In genomic region chr11:94513452-94513851, GRCm38 (mm10) we compare ENCODE assay signal across 22 mouse cellular contexts. TPM values are rescaled to one million over a fixed set of nuclear protein-coding genes. Genes with fewer than 3 reads are reported as not detected.
DNase-seq lines count a peak whose midpoint lies in the region; ATAC-seq and TF ChIP-seq lines count a peak whose summit lies in the region.
"Had no signal": no experiment of that assay in that cellular context is flagged by ENCODE, and none has a peak within 500 bp of the region (broad histone marks: within the 10 kb centered on the region; RNA-seq: fewer than 3 reads in every experiment).

No protein-coding gene starts in this region.

- peaks cover 5% of the 10 kb centered on the region; the same call in 1 of the 2 replicates for H3K4me1 ChIP-seq in kidney, postnatal 0 days (replicated peaks; ENCODE audit: insufficient read depth, low read length)
- H3K4me1 ChIP-seq in lung, embryonic 16.5 days (replicated peaks; ENCODE audit: control insufficient read depth, insufficient read depth, low read length) = no peaks in the 10 kb centered on the region
- H3K4me1 ChIP-seq in stomach, embryonic 15.5 days = 0 out of 2 replicates have a peak, but pooled peaks cover 2% of the 10 kb centered on the region
- H3K4me1 ChIP-seq: embryonic facial prominence, embryonic 12.5 days; forebrain, embryonic 13.5 days; hindbrain, embryonic 13.5 days had no signal

- peak; percentile 46 for DNase-seq in kidney, postnatal 0 days (ENCODE audit: low spot score)
- no peak for DNase-seq in kidney, adult 11 months
- no peak for DNase-seq in lung, postnatal 25 days (ENCODE audit: low spot score)
- DNase-seq in retina, embryonic 14.5 days (ENCODE audit: low spot score) = no peak
- DNase-seq: adrenal gland, adult 8-10 months; adrenal gland, postnatal 36 days; cerebellum, adult 11 months; cerebellum, adult 8-10 months; cerebellum, postnatal 14 days; embryo, embryonic 11 days; forebrain, postnatal 0 days; heart, adult 18-20 months; heart, postnatal 10 days; heart, postnatal 4 days had no signal

- ATAC-seq in kidney, postnatal 0 days (replicated peaks; ENCODE audit: low FRiP score, low read depth) = no peak
- peak; percentile 23; the same call in 1 of the 2 replicates for ATAC-seq in lung, embryonic 16.5 days (ENCODE audit: low read depth)
- peak; percentile 39; the same call in 1 of the 2 replicates for ATAC-seq in stomach, embryonic 15.5 days (ENCODE audit: insufficient read depth, low FRiP score, low read depth)
- ATAC-seq: forebrain, embryonic 13.5 days; forebrain, postnatal 0 days; hindbrain, postnatal 0 days had no signal

- H3K9ac ChIP-seq in kidney, postnatal 0 days (ENCODE audit: low read depth, low read length) = no peak overlapping the region
- no peak overlapping the region for H3K9ac ChIP-seq in lung, embryonic 16.5 days (ENCODE audit: low read length)
- H3K9ac ChIP-seq in stomach, embryonic 15.5 days = no peak overlapping the region
- H3K9ac ChIP-seq: embryonic facial prominence, embryonic 12.5 days; forebrain, embryonic 13.5 days; forebrain, postnatal 0 days; hindbrain, embryonic 13.5 days had no signal

- H3K9me3 ChIP-seq in kidney, postnatal 0 days (replicated peaks; ENCODE audit: low read length) = no peaks in the 10 kb centered on the region
- H3K9me3 ChIP-seq in lung, embryonic 16.5 days (ENCODE audit: control insufficient read depth, low read length) = no peaks in the 10 kb centered on the region
- no peaks in the 10 kb centered on the region for H3K9me3 ChIP-seq in stomach, embryonic 15.5 days
- H3K9me3 ChIP-seq: forebrain, embryonic 13.5 days; heart, embryonic 10.5 days; hindbrain, embryonic 13.5 days had no signal

- no peak overlapping the region for H3K4me2 ChIP-seq in kidney, postnatal 0 days (ENCODE audit: low read length)
- H3K4me2 ChIP-seq in lung, embryonic 16.5 days (ENCODE audit: low read depth, low read length) = no peak overlapping the region
- H3K4me2 ChIP-seq in stomach, embryonic 15.5 days = no peak overlapping the region
- H3K4me2 ChIP-seq: embryonic facial prominence, embryonic 12.5 days; forebrain, embryonic 13.5 days; hindbrain, embryonic 13.5 days had no signal

- H3K27ac ChIP-seq in kidney, postnatal 0 days = no peak overlapping the region
- no peak overlapping the region for H3K27ac ChIP-seq in lung, embryonic 16.5 days (ENCODE audit: low read length)
- no peak overlapping the region for H3K27ac ChIP-seq in stomach, embryonic 15.5 days
- H3K27ac ChIP-seq: embryonic facial prominence, embryonic 12.5 days; forebrain, embryonic 13.5 days; hindbrain, embryonic 13.5 days; hindbrain, postnatal 0 days had no signal

- H3K27me3 ChIP-seq in kidney, postnatal 0 days (ENCODE audit: insufficient read depth, low read length) = no peaks in the 10 kb centered on the region
- no peaks in the 10 kb centered on the region for H3K27me3 ChIP-seq in lung, embryonic 16.5 days (ENCODE audit: control insufficient read depth, insufficient read depth, low read depth, low read length)
- no peaks in the 10 kb centered on the region for H3K27me3 ChIP-seq in stomach, embryonic 15.5 days (replicated peaks)
- H3K27me3 ChIP-seq: embryonic facial prominence, embryonic 12.5 days; forebrain, embryonic 13.5 days; hindbrain, embryonic 13.5 days had no signal

- whole genome bisulfite sequencing in kidney, postnatal 0 days = 46% methylated on average over 9 of the region's 9 CpGs
- WGBS in lung, embryonic 16.5 days = 22% methylated on average over 9 of the region's 9 CpGs
- WGBS in stomach, embryonic 15.5 days = 34% methylated on average over 9 of the region's 9 CpGs

- H3K36me3 ChIP-seq in kidney, postnatal 0 days (ENCODE audit: insufficient read depth, low read length) = no peaks in the 10 kb centered on the region
- H3K36me3 ChIP-seq in lung, embryonic 16.5 days (ENCODE audit: control insufficient read depth, insufficient read depth, low read length) = no peaks in the 10 kb centered on the region
- no peaks in the 10 kb centered on the region for H3K36me3 ChIP-seq in stomach, embryonic 15.5 days
- H3K36me3 ChIP-seq: embryonic facial prominence, embryonic 12.5 days had no signal

- H3K4me3 ChIP-seq in kidney, postnatal 0 days (replicated peaks; ENCODE audit: low read depth, low read length) = no peak overlapping the region
- no peak overlapping the region for H3K4me3 ChIP-seq in lung, embryonic 16.5 days (ENCODE audit: low read length)
- H3K4me3 ChIP-seq in stomach, embryonic 15.5 days (replicated peaks) = no peak overlapping the region
- H3K4me3 ChIP-seq: embryonic facial prominence, embryonic 12.5 days; forebrain, embryonic 13.5 days; heart, embryonic 10.5 days; hindbrain, embryonic 13.5 days had no signal

- no peak for TF ChIP-seq CTCF in kidney, postnatal 0 days (IDR thresholded peaks at IDR 0.05; ENCODE audit: low read depth)

RNA-seq across cellular contexts. Expression of gene Mycbpap, which starts 8.1 kb away (rescaled TPM):
- 3.2 and 3.5 TPM in 2 replicates for polyA plus RNA-seq in kidney, postnatal 0 days (2015; fragmentation: Nextera tagmentation; extraction: Ambion mirVana)
- polyA plus RNA-seq in lung, embryonic 16.5 days (2015; fragmentation: Nextera tagmentation; extraction: Ambion mirVana) = 8.4 and 8.7 TPM in 2 replicates
- polyA plus RNA-seq in stomach, embryonic 15.5 days (2015; fragmentation: Nextera tagmentation; extraction: Ambion mirVana) = 1.9 and 2.7 TPM in 2 replicates

RNA-seq across cellular contexts. Expression of gene Epn3, which starts 13.7 kb away (rescaled TPM):
- polyA plus RNA-seq in kidney, postnatal 0 days (2015; fragmentation: Nextera tagmentation; extraction: Ambion mirVana) = 34.7 and 37.5 TPM in 2 replicates
- 18.5 and 19.2 TPM in 2 replicates for polyA plus RNA-seq in lung, embryonic 16.5 days (2015; fragmentation: Nextera tagmentation; extraction: Ambion mirVana)
- 12.0 and 12.4 TPM in 2 replicates for polyA plus RNA-seq in stomach, embryonic 15.5 days (2015; fragmentation: Nextera tagmentation; extraction: Ambion mirVana)

RNA-seq across cellular contexts. Expression of gene Spata20, which starts 27.5 kb away (rescaled TPM):
- 0.40 TPM in 1 of 2 replicates, not detected in the other for polyA plus RNA-seq in kidney, postnatal 0 days (2015; fragmentation: Nextera tagmentation; extraction: Ambion mirVana)
- polyA plus RNA-seq in lung, embryonic 16.5 days (2015; fragmentation: Nextera tagmentation; extraction: Ambion mirVana) = 0.08 TPM in 1 of 2 replicates, not detected in the other
- 0.17 and 0.45 TPM in 2 replicates for polyA plus RNA-seq in stomach, embryonic 15.5 days (2015; fragmentation: Nextera tagmentation; extraction: Ambion mirVana)
- polyA plus RNA-seq: heart, embryonic 10.5 days; heart, embryonic 14.5 days had no signal

RNA-seq across cellular contexts. Expression of gene Rsad1, which starts 35.6 kb away (rescaled TPM):
- 4.0 and 5.6 TPM in 2 replicates for polyA plus RNA-seq in kidney, postnatal 0 days (2015; fragmentation: Nextera tagmentation; extraction: Ambion mirVana)
- polyA plus RNA-seq in lung, embryonic 16.5 days (2015; fragmentation: Nextera tagmentation; extraction: Ambion mirVana) = 3.4 and 4.2 TPM in 2 replicates
- polyA plus RNA-seq in stomach, embryonic 15.5 days (2015; fragmentation: Nextera tagmentation; extraction: Ambion mirVana) = 3.5 and 4.0 TPM in 2 replicates

RNA-seq across cellular contexts. Expression of gene Cacna1g, which starts 39.5 kb away (rescaled TPM):
- 4.4 and 5.2 TPM in 2 replicates for polyA plus RNA-seq in kidney, postnatal 0 days (2015; fragmentation: Nextera tagmentation; extraction: Ambion mirVana)
- 6.6 and 7.0 TPM in 2 replicates for polyA plus RNA-seq in lung, embryonic 16.5 days (2015; fragmentation: Nextera tagmentation; extraction: Ambion mirVana)
- polyA plus RNA-seq in stomach, embryonic 15.5 days (2015; fragmentation: Nextera tagmentation; extraction: Ambion mirVana) = 7.8 and 8.3 TPM in 2 replicates
